Mouse (Mus musculus): ENCODE data around the gene Serpinb9g. TPM values are rescaled to one million over a fixed set of nuclear protein-coding genes. Genes with fewer than 3 reads are reported as not detected.

Gene Serpinb9g
- not detected for total RNA-seq (2023)

DNA sequence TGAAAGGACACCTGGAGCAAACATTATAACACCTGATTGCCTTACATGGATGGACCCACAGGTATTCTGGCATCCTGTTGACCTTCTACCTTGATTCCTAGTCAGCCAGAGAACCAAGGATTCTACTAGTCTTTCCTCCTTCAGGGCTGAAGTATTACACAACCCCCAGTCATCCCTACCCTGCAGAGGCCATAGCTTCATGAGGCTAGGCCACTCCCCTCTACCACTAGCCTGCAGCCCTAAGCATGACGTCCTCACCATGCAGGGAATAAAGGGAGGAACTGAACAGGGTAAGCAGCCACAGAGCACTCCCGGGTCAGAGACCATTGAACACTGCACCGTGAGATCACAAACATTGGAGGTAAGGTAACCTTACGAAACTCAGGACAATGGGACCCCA is at the start of gene Serpinb9g:
TSS of gene Serpinb9g (plus strand) at position 301 of the 400 bp plus-strand sequence.

Other genes starting within 250 kb of the Serpinb9g start
- gene Serpinb9e, start 235.2 kb upstream of the Serpinb9g start, total RNA-seq (2023) = not detected
- gene Serpinb9f, start 160.7 kb upstream of the Serpinb9g start, total RNA-seq (2023) = not detected
- not detected for gene Gm11397, start 89.0 kb upstream of the Serpinb9g start, total RNA-seq (2023)
- gene Serpinb6d, start 176.6 kb downstream of the Serpinb9g start, total RNA-seq (2023) = not detected